Mouse (Mus musculus) heart, postnatal 36 days (tissue): ENCODE results near the gene Sez6l2. TPM values are rescaled to one million over a fixed set of nuclear protein-coding genes. Genes with fewer than 3 reads are reported as not detected.

ENCODE experiments used
- DNase-seq, 2 experiments: peaks; one replicate each; pipeline ENCODE4 v3.0.0; 2021 to 2022
- intact Hi-C: fragments of 180-260 bp; cut with DNase I; formaldehyde crosslinking; loops from one replicate; pipeline ENCODE4 v1.15.1; 2025
- total RNA-seq, 2 experiments: library from RNA; stranded (reverse); gene quantifications; 2 replicates each; pipeline ENCODE4 v1.2.3; 2021

The Sez6l2 gene
- total RNA-seq, 2 experiments from 2014 or later, result 6.4 to 10.0 TPM

DNA sequence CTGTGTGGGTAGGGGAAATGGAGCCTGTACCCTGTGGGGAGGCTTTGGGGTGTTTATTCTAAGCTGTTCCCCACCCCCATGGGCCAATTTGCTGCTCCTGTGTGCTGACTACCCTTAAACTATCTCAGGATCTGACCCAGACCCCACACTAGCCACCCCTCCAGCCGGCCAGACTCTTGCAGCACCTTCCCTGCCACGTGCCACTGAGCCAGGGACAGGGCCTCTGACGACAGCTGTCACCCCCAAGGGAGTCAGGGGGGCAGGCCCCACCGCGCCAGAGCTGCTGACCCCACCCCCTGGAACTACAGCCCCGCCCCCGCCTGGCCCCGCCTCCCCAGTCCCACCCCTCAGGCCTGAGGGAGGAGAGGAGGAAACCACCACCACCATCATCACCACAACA, 2.3 kb downstream of the Sez6l2 start:
- intact Hi-C loops, result no loop called here
- DNase-seq, result no peak

DNA sequence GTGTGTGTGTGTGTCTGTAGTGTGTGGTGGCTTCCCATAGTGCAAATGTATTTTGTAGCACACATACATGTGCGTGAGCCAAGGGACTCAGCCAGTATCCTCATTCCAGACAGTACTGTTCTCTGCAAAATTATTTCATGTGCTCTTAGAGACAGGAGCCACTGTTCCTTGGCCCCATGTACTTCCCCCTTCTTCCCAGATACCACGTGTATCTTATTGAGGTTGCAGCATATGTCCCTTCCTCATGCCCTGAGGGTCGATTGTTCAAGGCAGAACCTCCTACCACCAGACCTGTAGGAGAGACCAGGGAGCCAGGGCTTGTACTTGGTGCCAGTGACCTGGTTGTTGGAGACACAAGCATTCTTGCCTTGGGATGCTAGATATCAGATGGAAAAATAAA, 4.8 kb downstream of the Sez6l2 start:
- intact Hi-C loops, result no loop called here
- DNase-seq, result no peak

DNA sequence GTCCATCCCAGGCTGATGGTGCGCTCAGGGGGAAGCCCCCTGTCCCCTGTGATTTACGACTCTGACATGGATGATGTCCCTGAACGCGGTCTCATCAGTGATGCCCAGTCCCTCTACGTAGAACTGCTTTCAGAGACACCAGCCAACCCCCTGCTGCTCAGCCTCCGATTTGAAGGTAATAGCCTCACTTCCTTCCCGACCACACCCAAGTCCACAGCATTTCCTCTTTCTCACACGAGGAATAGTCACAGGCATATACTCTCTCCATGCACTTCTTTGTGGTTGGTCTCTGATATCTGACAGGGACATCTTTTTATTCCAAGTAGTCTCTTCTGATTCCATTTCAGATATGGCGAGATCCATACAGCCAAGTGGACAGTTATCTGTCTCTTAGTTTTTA, 9.4 kb downstream of the Sez6l2 start:
- intact Hi-C loops, result no loop called here
- DNase-seq, result no peak

DNA sequence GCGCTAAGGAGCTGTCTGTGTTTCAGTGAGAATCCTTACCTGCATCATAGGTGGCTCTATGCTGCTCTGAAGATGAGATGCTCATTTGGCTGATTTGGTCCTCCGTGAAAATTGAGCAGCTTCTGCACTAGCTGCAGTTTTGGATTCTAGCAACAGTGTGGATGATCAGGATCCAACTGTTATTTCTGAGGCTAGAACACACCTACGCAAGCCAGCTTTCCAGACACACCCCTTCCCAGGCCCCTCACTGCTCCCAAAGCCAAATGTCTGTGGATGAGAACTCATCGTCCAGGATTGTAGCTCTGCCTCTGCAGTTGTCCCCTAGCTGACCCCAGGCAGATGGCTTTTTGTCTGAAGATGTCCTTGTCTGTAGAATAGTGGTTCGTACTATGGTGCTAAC, 10.7 kb downstream of the Sez6l2 start:
- intact Hi-C loops, result no loop called here
- DNase-seq, result no peak

DNA sequence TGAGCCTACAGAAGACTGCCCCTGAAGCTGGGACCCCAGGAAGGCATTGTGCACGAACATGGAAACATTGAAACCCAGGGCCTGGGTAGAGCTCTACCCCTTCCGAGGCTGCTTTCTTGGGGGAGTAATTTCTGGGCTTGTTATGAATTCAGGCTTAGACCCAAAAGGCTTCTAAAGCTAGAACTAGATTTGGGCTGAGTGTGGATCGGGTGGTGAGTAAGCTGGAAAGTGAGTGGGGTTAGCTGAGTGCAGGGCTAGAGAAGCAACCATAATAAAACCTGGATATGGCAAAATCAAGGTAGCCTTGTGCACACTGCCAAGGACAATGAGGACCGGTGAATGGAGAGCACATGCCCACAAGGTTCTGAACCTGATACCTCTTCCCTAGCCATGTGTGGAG, 11.6 kb downstream of the Sez6l2 start:
- DNase-seq, result no peak
- intact Hi-C loops, result loop anchor here (2.0 kb wide), 1 partner anchor 139 kb away; no protein-coding TSS in a partner anchor

DNA sequence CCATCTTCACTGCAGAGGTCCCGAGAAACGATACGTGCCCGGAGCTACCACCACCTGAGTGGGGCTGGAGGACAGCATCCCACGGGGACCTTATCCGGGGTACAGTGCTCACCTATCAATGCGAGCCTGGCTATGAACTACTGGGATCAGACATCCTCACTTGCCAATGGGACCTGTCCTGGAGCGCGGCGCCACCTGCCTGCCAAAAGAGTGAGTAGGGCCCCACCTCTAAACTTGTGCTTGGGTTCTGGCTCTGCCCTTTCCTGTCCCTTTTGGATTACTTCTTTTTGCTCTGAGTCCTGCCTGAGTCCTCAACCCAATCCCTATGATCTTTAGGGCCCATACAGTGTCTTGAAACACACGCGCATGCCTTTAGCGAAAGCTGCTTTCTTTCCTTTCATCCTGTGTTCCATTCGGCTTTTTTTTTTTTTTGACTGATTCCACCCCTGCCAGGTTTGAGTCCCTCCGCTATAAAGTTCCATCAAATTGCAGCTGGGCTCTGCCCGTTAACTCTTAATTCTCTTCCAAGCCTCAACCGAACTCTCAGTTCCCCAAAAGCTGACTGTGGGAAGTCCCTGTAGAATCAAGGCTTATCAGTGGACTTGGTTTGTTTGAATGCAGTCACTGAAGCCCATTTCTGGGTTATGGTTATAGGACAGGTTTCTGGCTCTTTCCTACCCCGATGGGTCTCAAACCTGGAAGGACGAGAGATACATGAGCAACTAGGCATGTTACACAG, 13.4 kb downstream of the Sez6l2 start:
- peak; percentile 28 to 43 for DNase-seq
- intact Hi-C loops, result loop anchor here (2.0 kb wide), 1 partner anchor 141 kb away; no protein-coding TSS in a partner anchor

DNA sequence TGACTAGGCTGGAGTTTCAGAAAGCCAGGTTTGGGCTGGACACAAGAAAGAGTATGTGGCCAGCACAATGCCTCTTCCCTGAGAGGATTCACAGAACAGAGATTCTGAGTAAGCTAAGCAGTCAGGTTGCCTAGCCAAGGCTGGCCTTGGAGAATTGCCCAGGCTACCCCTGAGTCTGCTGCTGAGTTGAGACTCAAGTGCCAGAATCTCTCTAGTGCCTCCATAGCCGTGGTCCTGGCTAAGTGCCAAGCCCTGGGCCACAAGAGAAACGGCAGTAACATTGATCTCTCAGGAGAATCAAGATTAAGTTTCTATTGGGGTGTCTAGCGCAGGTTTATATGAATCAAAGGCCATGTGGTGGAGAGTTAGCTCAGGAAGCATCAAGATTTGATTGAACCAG, 15.2 kb downstream of the Sez6l2 start:
- intact Hi-C loops, result no loop called here
- DNase-seq, result no peak

DNA sequence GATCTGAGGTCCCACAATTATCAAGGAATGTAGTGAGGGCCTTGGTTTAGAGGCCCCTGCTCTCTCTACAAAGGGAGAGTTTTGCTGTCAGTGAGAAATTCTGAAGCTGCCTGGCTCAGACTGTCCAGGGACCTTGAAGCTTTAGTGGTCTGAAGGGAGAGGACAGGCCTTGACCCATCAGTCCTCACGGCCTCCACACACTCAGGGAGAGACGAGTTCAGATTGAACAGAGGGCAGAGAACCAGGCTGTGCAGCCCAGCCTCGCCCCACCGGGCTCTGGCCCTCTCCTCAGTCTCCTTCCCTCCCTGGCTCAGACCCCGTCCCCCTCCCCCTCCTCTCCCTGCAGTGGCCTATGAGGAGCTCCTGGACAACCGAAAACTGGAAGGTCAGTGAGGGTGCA, 17.0 kb downstream of the Sez6l2 start:
- DNase-seq, result no peak
- intact Hi-C loops, result no loop called here

DNA sequence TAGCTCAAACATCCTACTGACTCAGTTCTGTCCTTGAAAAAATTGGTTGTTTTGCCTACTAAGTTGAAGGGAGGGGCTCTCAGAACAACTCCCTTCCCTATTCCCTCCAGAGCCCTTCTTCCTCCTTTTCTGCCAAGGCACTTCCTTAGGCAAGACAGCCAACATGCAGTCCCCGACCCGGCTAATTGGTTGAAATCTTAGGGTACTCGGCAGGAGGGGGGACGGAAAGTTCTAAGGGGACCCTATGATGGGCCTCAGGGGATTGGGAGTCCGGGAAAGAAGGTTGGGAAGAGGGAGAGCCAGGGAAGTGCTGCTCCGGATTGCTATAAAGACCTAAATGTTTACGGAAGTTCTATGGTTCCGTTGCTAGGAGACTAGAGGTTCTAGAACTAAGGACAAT, 25.1 kb downstream of the Sez6l2 start:
- DNase-seq, result no peak
- intact Hi-C loops, result loop anchor here (1.0 kb wide), 1 partner anchor 25 kb away; the partner anchor contains the start of gene Sez6l2

DNA sequence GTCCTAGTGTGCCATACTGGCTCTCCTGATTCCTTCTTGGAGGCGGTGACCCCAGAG, 25.4 kb downstream of the Sez6l2 start, which contains the start of gene Cdipt:
TSS of gene Cdipt (plus strand) at position 22 of the 57 bp plus-strand sequence.
- no peak for DNase-seq
- intact Hi-C loops, result loop anchor here (1.0 kb wide), 1 partner anchor 25 kb away; the partner anchor contains the start of gene Sez6l2

DNA sequence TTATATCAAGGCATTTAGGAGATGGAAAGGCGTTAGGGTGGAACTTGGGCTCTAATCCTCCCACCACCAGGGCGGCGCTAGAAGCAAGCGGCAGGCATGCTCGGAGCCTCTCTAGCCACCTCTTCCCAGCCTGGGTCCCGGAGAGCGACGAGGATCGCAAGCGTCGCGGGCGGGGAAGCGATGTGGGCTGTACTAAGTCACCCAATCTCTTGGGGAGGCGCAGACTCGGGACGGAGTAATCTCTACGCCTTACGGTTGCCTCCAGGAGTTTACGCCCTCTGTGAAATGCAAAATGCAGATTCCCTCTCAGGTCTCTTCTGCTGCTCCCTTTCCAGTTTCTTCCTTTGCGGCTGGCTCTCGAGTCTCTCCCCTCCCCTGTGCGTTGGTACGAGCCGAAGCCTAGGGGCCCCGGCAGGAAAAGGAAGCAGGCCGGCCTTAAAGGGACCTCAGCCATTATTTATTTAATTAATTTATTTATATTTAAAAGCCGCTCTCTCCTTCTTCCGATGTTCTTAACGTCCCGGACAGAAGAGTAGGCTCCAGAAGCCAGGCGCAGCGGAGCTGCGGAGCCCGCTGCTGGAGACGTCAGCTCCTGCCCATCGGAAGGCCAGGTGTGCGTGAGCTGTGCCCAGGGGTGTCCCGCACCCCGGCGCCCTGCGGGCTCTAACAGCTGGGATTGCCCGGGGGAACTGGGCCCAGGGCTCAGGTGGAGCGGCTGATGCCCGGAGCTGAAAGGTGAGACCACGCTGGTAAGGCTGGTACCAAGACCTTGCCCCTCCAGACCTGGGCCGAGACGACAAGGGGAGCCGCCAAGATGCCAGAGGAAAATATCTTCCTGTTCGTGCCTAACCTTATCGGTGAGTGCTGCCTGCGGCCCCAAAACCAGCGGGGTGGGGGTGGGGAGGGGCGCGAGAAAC, 25.8 kb downstream of the Sez6l2 start, which contains the start of gene Cdiptos:
TSS of gene Cdiptos (minus strand) at position 149 of the 917 bp plus-strand sequence.
- intact Hi-C loops, result loop anchor here (1.0 to 2.0 kb wide), 2 partner anchors 26 to 39 kb away; partner anchors contain the start of genes Mvp and Sez6l2
- peak; percentile 97 to 98 for DNase-seq

DNA sequence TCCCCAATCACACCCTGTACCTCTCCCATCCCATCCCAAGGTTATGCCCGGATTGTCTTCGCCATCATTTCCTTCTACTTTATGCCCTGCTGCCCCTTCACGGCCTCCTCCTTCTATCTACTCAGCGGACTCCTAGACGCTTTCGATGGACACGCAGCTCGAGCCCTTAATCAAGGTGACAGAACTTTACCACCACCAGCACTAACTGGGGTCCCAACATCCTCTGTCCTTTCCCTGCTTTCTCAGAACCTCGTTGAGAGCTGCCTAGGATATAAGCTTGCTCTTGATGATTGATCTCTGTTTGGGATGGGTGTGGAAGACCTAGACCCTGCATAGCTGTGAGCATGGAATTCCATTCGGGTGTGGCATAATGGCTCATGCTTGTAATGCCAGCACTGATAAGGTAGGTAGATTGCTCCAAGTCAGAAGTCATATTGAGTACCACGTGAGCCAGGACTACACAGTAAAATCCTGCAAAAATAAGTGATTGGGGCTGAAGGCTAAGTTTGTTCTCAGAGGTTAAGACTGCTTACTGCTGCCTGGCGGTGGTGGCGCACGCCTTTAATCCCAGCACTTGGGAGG, 26.6 kb downstream of the Sez6l2 start:
- intact Hi-C loops, result loop anchor here (2.0 kb wide), 1 partner anchor 38 kb away; the partner anchor contains the start of gene Mvp
- no peak for DNase-seq

DNA sequence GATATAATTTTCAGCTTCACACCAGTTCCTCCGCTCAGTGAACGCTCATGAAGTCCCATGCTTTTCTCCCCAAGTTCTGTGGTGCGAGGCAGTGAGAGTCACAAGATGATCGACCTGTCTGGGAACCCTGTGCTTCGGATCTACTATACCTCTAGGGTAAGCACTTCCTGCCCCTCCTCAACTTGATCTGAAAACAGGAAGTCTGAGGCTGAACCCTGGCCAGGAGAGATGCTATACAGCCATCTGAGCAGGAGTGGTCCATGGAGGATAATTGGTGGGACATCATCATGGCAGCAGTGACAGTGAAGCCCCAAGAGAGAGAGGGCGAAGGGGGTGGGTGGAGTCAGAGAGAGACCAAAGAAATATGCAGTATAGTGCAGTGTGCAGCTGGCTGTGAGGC, 28.5 kb downstream of the Sez6l2 start:
- intact Hi-C loops, result no loop called here
- no peak for DNase-seq

DNA sequence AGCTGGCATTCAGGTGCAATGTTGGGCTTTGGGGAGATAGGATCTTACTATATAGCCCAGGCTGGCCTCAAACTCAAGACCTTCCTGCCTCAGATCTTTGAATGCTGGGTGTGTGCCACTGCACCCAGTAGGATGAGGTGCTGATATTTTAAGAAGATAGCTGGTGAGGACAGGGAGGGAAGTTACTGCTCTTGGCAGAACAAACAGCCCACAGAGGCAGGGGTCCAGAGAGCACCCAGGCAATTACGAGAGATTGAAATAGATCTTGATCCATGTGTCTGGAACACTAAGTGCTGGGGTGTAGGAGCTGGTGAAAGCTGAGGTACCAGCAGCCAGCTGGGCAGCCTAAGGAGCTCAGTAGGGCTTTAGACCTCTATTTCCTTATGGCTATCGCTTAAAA, 31.2 kb downstream of the Sez6l2 start:
- intact Hi-C loops, result no loop called here
- DNase-seq, result no peak

DNA sequence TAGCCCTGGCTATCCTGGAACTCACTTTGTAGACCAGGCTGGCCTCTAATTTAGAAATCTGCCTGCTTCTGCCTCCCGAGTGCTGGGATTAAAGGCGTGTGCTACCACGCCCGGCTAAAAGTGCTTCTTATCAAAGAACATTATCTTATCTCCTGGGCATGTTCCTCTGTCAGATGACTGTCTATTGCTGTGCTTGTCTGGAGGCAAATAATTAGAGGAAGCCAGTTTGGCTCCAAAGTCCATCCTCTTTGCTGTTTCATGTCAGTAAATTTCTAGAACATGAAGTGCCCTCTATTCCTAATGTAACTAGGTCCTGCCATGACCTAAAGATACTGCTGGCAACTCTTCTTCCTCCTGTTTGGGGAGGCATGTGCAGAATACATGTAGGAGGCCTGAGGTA, 31.7 kb downstream of the Sez6l2 start:
- intact Hi-C loops, result no loop called here
- no peak for DNase-seq

DNA sequence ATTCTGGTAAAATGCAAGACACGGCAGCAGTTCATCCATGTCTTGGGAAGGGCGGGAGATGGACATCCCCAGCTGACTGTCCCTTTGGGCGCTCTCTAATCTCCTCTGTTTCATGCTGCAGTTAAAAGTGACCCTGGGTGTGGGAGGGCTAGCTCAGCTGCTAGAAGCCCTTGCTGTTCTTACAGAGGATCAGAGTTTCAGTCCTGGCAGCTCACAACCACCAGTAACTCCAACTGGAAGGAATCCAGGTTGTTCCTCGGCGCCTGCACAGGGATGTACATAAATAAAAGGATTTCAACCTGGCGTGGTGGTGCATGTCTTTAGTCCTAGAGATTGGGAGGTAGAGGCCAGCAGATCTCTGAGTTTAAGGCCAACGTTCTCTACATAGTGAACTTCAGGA, 32.8 kb downstream of the Sez6l2 start:
- DNase-seq, result no peak
- intact Hi-C loops, result no loop called here

DNA sequence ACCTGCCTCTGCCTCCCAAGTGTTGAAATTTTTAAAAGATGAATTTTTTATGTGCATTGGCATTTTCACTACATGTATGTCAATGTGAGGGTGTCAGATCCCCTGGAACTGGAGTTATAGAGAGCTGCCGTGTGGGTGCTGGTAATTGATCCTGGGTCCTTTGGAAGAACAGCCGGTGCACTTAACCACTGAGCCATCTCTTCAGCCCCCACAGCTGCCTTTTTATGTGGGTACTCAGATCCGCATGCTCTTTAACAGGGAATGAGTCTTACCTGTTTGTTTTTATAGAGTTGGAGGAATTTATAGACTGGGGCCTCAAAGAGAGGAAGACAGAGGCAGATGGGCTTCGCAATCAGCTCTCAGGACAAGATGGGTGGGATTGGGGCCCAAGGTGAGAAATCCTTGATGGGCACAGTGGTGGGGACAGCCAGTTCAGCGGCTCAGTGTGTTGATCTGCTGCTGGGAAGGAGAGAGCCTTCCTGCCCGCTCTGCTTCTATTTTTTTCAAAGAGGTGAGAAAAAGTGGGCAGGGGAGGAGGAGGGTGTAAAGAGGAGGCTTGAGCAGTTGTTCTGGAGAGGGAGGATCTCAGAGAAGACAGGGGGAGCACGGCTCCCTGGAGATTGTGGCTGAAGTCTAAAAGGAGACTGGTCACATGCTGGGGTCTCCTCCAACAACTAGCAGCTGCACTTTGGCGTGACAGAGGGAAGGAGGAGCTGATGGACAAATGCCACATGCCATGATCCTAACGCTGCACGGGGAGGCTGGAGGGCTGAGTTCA, 34.5 kb downstream of the Sez6l2 start:
- DNase-seq, result no peak
- intact Hi-C loops, result no loop called here

DNA sequence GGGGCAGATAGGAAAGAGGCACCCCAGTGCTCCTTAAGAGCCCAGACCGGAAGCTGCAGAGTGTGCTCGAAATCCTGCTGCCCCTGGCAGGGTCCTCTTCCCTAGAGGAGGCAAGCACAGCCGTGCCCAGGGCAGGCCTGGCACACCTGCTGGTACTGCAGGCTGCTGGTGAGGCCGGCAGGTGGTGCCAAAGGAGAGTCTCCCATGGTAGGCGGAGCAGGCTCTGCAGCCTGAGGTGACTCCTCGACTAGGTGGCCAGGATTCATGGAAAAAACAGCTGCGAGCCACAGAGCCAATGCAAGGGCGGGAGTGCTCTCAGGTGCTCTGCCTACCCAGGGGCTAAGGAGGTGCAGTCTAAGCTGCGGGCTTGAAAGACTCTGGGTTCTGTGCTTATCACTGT, 36.0 kb downstream of the Sez6l2 start:
- intact Hi-C loops, result loop anchor here (2.0 kb wide), 1 partner anchor 118 kb away; no protein-coding TSS in a partner anchor

DNA sequence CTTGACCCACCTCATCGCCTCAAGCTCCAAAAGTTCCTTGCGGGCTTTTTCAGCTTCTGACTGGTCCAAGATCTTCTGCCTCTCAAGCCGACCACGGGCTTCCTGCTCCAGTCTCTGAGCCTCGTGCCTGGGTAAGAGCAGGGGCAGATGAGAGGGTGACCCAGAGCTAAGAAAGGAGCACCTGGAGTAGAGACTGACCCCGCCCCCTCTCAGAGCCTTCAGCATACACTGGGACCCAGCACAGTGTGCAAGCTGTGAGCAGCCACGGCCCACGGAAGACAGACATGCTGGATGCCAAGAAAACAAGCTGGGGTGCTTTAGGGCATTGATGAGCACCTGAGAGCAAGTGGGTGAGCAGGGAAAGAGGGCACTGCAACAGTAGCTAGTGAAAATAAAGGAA, 38.5 kb downstream of the Sez6l2 start:
- intact Hi-C loops, result no loop called here

More for the DNA sequence above, 36.0 kb downstream of the Sez6l2 start:
- DNase-seq, result peak in 1 of 2 experiments; percentile 26

DNA sequence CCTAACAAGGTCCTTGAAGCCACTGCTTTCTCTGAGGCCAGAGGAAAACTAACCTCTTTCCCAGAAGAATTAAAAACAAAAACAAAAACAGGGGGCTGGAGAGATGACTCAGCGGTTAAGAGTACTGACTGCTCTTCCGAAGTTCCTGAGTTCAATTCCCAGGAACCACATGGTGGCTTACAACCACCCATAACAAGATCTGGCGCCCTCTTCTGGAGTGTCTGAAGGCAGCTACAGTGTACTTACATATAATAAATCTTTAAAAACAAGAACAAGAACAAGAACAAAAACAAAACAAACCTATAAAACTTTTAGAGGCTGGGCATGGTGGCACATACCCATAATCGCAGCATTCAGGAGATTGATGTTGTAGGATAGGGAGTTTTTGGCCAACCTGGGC, 46.1 kb downstream of the Sez6l2 start:
- no peak for DNase-seq
- intact Hi-C loops, result loop anchor here (5.0 kb wide), 1 partner anchor 49 kb away; the partner anchor contains the start of gene Asphd1

More for the DNA sequence above, 38.5 kb downstream of the Sez6l2 start:
- DNase-seq, result no peak
